Mouse (Mus musculus) erythroblast, embryonic 14.5 days (primary cell): ENCODE data around the gene Rpl36.

Experiments used
- GATA1 ChIP-seq: IDR thresholded peaks from 2 replicates; pipeline ENCODE4 v1.6.1; 2012; ENCODE audit warnings: low read length, inconsistent platforms, mixed read lengths
- TAL1 ChIP-seq: IDR thresholded peaks from 3 replicates; pipeline ENCODE4 v1.6.1; 2012; ENCODE audit warnings: low read length, inconsistent platforms, mixed read lengths

DNA sequence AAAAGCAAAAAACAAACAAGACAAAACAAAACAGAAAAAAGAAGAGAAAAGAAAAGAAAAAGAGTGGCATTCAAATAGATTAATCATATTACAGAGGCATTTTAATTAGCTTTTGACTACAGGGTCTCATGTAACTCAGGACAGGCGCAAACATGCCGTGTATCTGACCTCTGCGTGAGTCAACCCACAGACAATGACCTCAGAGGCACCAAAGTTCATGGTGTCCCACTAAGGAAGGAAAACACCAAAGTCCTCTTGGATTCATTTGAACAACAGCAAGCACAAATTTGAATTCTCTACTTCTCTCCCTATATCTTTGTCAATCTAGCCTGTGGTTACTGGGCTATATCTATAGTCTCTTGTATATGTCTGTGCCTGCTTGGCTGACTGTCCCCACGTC lies 30.0 kb downstream of the Rpl36 start:
- TF ChIP-seq TAL1 (no peak), GATA1 (no peak)
